Mouse (Mus musculus) CH12F3 (cell line): ENCODE data around the gene Tenm4.
"Not testable (repeated sequence)": the region's sequence is repeated elsewhere in the genome, so short reads cannot be mapped to it uniquely, and the experiment has no call there.

Source experiments
- in situ Hi-C: fragments of 300-500 bp; cut with MboI; formaldehyde crosslinking; loops from 2 replicates; pipeline ENCODE4 v1.14.3; 2020; ENCODE audit warnings: low sequenced_read_pairs

The Tenm4 gene

DNA sequence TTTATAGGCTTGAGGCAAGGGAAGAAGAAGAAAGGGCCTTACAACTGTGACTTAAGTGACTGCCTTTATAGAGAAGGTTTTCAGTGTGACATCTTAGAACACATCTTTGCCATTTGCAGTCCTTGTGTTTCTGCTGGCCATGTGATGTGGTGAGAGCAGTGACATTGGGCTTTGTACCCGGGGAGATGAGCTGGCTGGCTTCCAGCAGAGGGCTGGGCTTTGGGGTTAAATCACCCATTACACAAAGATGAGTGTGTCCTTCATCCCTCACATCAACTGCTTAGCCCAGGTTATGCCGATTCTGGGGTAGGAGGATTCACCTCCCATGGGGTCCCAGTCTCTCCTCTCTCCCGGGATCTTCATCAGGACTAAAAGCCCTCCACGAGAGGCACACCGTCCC, 738.8 kb downstream of the Tenm4 start:
- in situ Hi-C loops: loop anchor here (10.0 to 25.0 kb wide), 3 partner anchors 135 to 748 kb away; partner anchors contain the start of gene Tenm4

DNA sequence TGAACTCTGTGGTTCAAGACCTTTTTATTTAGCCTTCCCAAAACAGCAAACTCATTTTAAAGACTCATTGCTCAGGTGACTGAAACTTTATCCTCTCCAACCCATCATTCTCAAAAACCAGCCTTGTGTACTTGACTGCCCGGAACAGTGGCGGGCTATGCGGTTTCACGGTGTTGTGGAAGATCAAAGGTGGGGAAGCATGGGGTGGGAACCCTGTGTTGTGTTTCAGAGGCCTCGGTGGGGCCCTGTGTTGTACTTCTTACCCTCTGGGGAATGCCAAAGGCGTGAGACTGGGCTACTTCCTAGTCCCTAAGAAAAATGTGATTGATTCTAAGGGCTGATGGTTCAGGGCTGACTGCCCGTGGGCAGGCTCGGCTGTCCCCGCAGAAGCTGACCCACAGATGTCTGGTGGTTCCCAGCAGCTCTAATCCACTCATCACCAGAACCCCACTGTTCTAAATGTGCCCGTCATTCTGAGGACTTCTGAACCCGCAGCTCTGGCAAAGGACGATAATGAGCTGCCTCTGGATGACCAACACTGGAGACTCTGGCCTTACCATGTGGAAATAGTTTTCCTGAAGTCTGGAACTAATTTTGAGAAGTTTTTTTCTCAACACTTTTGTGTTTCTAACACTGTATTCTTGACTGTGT, 739.4 kb downstream of the Tenm4 start:
- in situ Hi-C loops: loop anchor here (10.0 to 25.0 kb wide), 3 partner anchors 136 to 748 kb away; partner anchors contain the start of gene Tenm4

DNA sequence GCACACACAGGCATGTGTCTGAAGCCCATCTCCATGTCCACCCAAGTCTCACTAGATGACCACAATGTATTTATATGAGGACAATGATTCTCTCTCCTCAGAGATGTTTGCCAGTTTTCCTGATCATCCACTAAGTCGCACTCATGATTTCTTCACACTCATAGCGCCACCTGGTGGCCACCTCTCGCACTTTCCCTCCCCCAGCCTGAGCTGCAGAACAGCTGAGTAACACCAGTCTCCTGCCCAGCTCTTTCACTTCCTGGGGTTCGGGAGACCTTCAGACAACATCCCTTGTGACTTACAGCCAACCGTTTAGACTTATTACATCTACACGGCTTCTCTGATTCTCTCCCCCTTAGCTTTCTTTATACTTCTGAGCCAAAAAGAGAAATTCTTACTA, 743.0 kb downstream of the Tenm4 start:
- in situ Hi-C loops: loop anchor here (10.0 to 25.0 kb wide), 3 partner anchors 139 to 752 kb away; partner anchors contain the start of gene Tenm4

DNA sequence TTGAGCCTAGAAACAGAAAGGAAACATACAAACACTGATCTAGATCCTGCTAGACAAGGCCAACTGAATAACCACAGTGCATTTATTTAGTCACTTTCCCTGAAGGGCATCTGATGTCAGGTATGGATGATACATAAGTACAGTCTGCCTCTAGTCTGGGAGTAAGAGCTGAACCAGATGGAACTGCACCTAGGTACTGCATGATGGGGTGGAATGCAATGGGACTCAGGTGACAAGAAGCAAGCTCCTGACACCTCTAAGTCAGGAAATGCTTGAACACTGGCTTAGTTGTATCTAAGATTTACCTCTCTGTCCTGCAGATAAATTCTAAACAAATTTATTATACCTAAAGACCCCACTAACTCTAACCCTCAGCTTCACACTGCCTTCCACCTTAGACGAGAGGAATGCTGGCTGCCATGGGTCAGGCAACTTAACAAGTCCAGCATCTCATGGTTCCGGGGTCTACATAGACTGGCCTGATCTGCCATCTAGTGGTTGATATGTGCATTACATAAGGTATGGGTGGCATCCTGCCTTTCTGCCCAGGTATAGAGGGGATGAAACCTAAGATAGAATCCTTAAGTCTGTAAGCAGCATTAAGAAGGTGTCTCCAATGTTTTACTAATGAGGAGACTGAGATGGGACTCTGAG, 744.5 kb downstream of the Tenm4 start:
- in situ Hi-C loops: loop anchor here (10.0 to 25.0 kb wide), 3 partner anchors 141 to 753 kb away; partner anchors contain the start of gene Tenm4

DNA sequence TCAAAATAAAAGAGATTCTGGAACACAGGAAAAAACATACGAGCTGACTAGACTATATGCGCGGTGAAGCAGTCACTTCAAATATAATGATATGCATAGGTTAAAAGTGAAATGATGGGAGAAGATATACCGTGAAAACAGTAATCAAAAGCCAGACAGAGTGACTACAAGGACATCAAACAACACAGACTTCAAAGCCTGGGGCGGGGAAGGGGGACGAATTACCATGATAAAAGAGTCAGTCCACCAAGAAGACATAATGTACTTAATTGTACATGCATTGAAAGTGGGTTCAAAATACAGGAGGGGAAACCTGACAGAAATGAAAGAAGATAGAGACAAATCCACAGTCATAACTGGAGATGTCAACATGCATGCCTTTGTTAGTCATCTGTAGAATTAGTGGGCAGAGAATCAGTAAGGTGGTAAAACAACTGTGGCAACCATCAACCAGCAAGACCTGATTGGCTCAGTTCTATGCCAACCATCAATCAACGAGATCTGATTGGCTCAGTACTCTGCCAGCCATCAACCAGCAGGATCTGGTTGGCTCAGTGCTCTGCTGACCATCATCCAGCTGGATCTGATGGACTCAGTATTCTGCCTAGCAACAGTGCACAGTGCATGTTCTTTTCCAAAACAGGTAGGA, 749.5 kb downstream of the Tenm4 start:
- in situ Hi-C loops: loop anchor here (25.0 kb wide), 2 partner anchors 383 to 758 kb away; partner anchors contain the start of gene Tenm4

DNA sequence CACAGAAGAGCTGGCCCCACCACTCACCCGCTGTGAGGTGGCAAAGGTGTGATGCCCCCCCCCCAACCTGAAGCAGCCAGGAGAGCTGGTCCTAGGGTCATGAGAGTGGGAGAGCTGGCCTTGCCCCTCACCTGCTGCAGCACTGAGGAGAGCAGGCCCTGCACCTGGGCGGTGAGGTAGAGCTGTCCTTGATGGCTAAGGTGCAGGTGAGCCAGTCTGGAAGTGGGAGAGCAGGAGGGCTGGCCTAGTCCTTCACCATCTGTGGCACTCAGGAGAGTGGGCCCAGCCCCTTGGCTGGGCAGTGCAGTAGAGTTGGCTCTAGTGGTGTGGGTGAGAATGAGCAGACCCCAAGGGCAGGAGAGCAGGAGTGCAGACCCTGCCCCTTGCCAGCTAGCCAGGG, 751.9 kb downstream of the Tenm4 start:
- in situ Hi-C loops: loop anchor here (25.0 kb wide), 2 partner anchors 386 to 761 kb away; partner anchors contain the start of gene Tenm4

DNA sequence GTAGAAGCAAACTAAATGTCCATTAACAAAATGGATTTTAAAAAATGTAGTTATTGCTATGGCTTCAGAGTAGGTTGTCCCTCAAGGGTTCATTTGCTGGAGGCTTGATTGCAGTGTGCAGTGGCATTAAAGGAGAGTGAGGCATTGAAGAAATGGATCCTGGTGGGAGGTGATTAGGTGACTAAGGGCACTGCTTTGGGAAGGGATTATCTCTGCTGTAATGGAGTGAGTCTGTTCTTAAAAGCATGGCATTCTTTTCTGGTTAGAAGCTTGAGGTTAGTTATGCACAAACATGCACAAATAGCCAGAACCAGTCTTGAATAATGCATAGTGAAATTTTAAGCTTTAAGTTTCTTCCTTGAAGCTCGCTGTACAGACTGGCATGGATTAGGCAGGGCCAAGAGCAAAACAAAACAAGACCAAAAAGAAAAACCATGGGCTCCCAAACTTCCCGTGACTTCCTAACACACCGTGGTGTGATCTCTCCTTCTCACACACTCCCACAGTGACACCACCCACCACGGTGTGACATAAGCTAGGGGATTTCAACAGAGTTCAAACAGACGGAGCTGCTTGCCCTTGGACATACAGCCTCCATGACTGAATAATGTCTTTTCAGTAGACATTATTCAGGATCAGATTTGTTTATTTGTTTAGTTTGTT, 772.8 kb downstream of the Tenm4 start:
- in situ Hi-C loops: no loop called here

DNA sequence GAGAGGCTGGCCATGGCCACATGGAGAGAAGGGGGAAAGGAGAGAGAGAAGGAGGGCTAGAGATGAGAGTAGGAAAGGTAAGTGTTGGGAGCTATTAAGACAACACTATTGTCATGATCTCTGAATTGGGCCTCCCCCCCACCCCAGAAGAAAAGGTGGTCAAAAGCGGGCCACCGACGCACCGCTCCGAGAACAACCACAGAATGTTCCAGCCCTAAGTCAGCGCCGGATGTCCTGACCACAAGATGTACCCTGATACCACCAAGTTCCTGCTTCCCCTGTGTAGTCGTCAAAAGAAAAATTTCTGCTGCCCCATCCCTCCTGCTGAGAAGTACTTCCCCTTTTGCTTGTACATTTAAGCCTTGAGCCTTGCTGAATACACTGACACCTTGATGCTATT, 775.5 kb downstream of the Tenm4 start:
- in situ Hi-C loops: not testable (repeated sequence)

DNA sequence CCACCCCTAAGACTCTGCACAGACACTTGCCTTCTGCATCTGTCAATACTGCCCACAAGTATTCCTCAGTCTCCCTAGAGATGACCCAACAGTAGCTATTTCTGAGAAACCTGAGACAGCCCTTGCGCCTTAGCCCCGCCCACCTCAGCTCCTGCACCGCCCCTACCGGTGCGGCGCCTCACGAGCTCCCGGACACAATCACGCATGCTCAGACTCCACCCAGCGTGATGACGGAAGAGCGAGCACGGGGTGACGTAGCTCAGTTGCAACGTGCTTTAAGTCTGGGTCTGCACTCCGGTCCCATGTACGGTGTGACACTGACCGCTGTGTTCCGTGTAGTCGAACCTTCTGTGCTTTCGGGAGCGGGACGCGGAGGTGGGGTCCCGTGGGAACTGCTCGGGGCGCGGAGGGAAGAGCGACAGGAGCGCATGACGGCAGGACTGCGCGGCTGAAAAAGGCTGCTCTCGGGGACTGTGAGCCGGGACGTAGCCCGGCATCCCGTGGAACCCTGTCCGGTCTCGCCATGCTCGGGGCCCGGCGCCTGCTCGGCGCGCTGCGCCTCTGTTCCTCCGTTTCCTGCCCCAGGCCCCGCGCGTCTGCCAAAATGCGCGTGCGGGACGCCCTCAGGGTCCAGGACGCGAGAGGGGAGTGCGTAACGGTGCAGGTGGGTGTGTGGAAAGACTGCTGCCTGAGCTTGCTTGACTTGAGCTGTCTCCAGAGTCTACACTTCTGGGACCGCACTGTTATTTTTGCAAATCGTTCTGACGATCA, 780.4 kb downstream of the Tenm4 start, which contains the start of gene Nars2:
Nars2 (plus strand) TSS at position 225 of the 771 bp plus-strand sequence.
- in situ Hi-C loops: no loop called here

DNA sequence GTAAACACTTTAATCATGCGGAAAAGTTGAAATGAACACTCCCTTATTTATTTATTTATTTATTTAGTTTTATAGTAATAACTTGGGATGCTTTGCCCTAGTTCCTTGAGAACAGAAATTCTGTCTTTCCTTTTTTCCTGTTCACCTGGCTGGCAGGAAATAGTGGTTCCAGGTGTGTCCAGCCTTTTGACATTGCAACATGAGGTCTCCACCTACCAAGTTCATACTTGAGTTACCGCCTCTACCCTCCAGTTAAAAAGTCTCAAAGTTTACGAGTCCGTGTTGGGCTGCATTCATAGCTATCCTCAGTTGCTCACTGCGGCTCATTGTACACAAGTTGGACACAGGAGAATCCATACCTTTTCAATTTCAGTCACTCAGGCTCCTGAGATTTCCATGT, 781.0 kb downstream of the Tenm4 start:
- in situ Hi-C loops: no loop called here

DNA sequence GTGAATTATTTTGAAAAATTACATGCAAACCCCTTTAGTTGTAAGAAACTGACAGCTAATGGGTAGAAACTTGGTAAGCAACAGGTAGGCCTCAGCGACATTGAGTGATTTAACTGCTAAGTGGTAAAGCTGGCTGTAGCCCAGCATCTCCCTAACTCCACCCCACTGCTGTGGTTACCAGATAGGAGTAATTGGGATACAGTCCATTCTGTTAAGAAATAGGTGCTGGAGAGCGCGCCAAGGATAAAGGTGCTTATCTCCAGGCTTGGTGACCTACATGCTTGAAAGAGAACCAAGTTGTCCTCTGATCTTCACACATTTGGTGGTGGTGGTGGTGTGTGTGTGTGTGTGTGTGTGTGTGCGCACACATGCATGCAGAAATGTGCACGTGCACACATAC, 788.1 kb downstream of the Tenm4 start:
- in situ Hi-C loops: no loop called here
